Mouse (Mus musculus) MEL (cell line): ENCODE data around the gene Dclk1. TPM values are rescaled to one million over a fixed set of nuclear protein-coding genes. Genes with fewer than 3 reads are reported as not detected.

ENCODE experiments used
- DNase-seq: peaks from one replicate; pipeline ENCODE4 v3.0.0; 2011; ENCODE audit warnings: low read depth, low spot score
- H3K27ac ChIP-seq: 2 replicates; pipeline ENCODE4 v1.5.1; 2012; ENCODE audit warnings: low read depth, mild to moderate bottlenecking, control low read depth, low read length, moderate library complexity; ENCODE audit not compliant: control insufficient read depth
- H3K27me3 ChIP-seq, 2 experiments: fragments of 150-350 bp in 1 of 2; sonication (generic) in 1 of 2; 2 replicates each; pipeline ENCODE4 v1.6.1; 2012; ENCODE audit warnings: low read length in 2 of 2, mild to moderate bottlenecking in 2 of 2, improper control_type of control experiment in 1 of 2, moderate library complexity in 1 of 2; ENCODE audit not compliant: insufficient read depth in 2 of 2, control insufficient read depth in 1 of 2
- H3K36me3 ChIP-seq, 2 experiments: 2 replicates each; pipeline ENCODE4 v1.6.1; 2012 to 2014; ENCODE audit warnings: low read length in 2 of 2, improper control_type of control experiment in 1 of 2, inconsistent platforms in 1 of 2, mild to moderate bottlenecking in 1 of 2; ENCODE audit not compliant: insufficient read depth in 2 of 2, control insufficient read depth in 1 of 2
- H3K4me1 ChIP-seq, 2 experiments: fragments of 150-350 bp in 1 of 2; sonication (generic) in 1 of 2; 2 replicates each; pipeline ENCODE4 v1.6.1; 2012; ENCODE audit warnings: low read length in 2 of 2, improper control_type of control experiment in 1 of 2, mild to moderate bottlenecking in 1 of 2; ENCODE audit not compliant: insufficient read depth in 2 of 2, control insufficient read depth in 1 of 2
- H3K4me3 ChIP-seq, 2 experiments: fragments of 150-350 bp in 1 of 2; sonication (generic) in 1 of 2; 2 replicates each; pipeline ENCODE4 v1.5.1; 2012; ENCODE audit warnings: low read depth in 2 of 2, low read length in 2 of 2, mild to moderate bottlenecking in 2 of 2, moderate library complexity in 2 of 2, control low read depth in 1 of 2, improper control_type of control experiment in 1 of 2; ENCODE audit not compliant: control insufficient read depth in 1 of 2, insufficient read depth in 1 of 2
- H3K79me2 ChIP-seq: 2 replicates; pipeline ENCODE4 v1.6.1; 2012; ENCODE audit warnings: mild to moderate bottlenecking, low read length, moderate library complexity; ENCODE audit not compliant: control insufficient read depth, poor library complexity, insufficient read depth
- H3K9ac ChIP-seq: 2 replicates; pipeline ENCODE4 v1.6.1; 2012; ENCODE audit warnings: low read depth, mild to moderate bottlenecking, control low read depth, low read length, moderate library complexity; ENCODE audit not compliant: control insufficient read depth, poor library complexity, severe bottlenecking
- H3K9me3 ChIP-seq: fragments of 150-350 bp; sonication (generic); replicated peaks from 2 replicates; pipeline ENCODE4 v1.6.1; 2012; ENCODE audit warnings: mild to moderate bottlenecking, low read length, improper control_type of control experiment, moderate library complexity; ENCODE audit not compliant: insufficient read depth
- BHLHE40 ChIP-seq: IDR thresholded peaks from 2 replicates; pipeline ENCODE4 v1.6.1; 2012; ENCODE audit warnings: low read depth, mild to moderate bottlenecking, inconsistent platforms, low read length, improper control_type of control experiment, borderline replicate concordance
- CHD1 ChIP-seq: IDR thresholded peaks from 2 replicates; pipeline ENCODE4 v1.6.1; 2012; ENCODE audit warnings: low read depth, mild to moderate bottlenecking, inconsistent platforms, low read length, improper control_type of control experiment
- E2F4 ChIP-seq: IDR thresholded peaks from 2 replicates; pipeline ENCODE4 v1.6.1; 2011; ENCODE audit warnings: low read depth, low read length, improper control_type of control experiment, borderline replicate concordance
- ELF1 ChIP-seq: IDR thresholded peaks from 2 replicates; pipeline ENCODE4 v1.6.1; 2014; ENCODE audit warnings: low read depth, mild to moderate bottlenecking, inconsistent platforms, low read length, improper control_type of control experiment, moderate library complexity
- EP300 ChIP-seq, 2 experiments: IDR thresholded peaks; 2 replicates each; pipeline ENCODE4 v1.6.1; 2011; ENCODE audit warnings: improper control_type of control experiment in 2 of 2, low read length in 2 of 2, low read depth in 1 of 2, mild to moderate bottlenecking in 1 of 2
- ETS1 ChIP-seq: IDR thresholded peaks from 2 replicates; pipeline ENCODE4 v1.6.1; 2012; ENCODE audit warnings: low read depth, mild to moderate bottlenecking, inconsistent platforms, low read length, improper control_type of control experiment, moderate library complexity
- GABPA ChIP-seq: IDR thresholded peaks from 2 replicates; pipeline ENCODE4 v1.6.1; 2012; ENCODE audit warnings: low read depth, mild to moderate bottlenecking, inconsistent platforms, low read length, improper control_type of control experiment, moderate library complexity
- GATA1 ChIP-seq: IDR thresholded peaks from 2 replicates; pipeline ENCODE4 v1.6.1; 2011; ENCODE audit warnings: low read depth, low read length, improper control_type of control experiment
- HCFC1 ChIP-seq: IDR thresholded peaks from 2 replicates; pipeline ENCODE4 v1.6.1; 2012; ENCODE audit warnings: low read depth, mild to moderate bottlenecking, inconsistent platforms, low read length, improper control_type of control experiment, moderate library complexity
- KAT2A ChIP-seq: conservative IDR thresholded peaks from 2 replicates; pipeline ENCODE4 v1.6.1; 2012; ENCODE audit warnings: low read depth, low read length, improper control_type of control experiment, inconsistent platforms
- MAFK ChIP-seq: IDR thresholded peaks from 2 replicates; pipeline ENCODE4 v1.6.1; 2011; ENCODE audit warnings: low read depth, mild to moderate bottlenecking, low read length, improper control_type of control experiment, borderline replicate concordance
- MAX ChIP-seq: IDR thresholded peaks from 2 replicates; pipeline ENCODE4 v1.6.1; 2011; ENCODE audit warnings: low read length, improper control_type of control experiment
- MAZ ChIP-seq: IDR thresholded peaks from 2 replicates; pipeline ENCODE4 v1.6.1; 2012; ENCODE audit warnings: low read depth, mild to moderate bottlenecking, inconsistent platforms, low read length, improper control_type of control experiment
- MEF2A ChIP-seq: IDR thresholded peaks from 2 replicates; pipeline ENCODE4 v1.6.1; 2014; ENCODE audit warnings: low read depth, mild to moderate bottlenecking, inconsistent platforms, low read length, improper control_type of control experiment; ENCODE audit not compliant: poor library complexity, insufficient replicate concordance, severe bottlenecking; ENCODE audit errors: extremely low read depth
- NELFE ChIP-seq: IDR thresholded peaks from 2 replicates; pipeline ENCODE4 v1.6.1; 2011; ENCODE audit warnings: low read depth, low read length, improper control_type of control experiment
- NRF1 ChIP-seq: IDR thresholded peaks from 2 replicates; pipeline ENCODE4 v1.6.1; 2014; ENCODE audit warnings: low read depth, mild to moderate bottlenecking, inconsistent platforms, low read length, improper control_type of control experiment, moderate library complexity; ENCODE audit not compliant: poor library complexity, insufficient read depth, severe bottlenecking
- POLR2A ChIP-seq, 2 experiments: IDR thresholded peaks; 2 replicates each; pipeline ENCODE4 v1.6.1; 2011 to 2012; ENCODE audit warnings: low read length in 2 of 2, mild to moderate bottlenecking in 2 of 2, control low read depth in 1 of 2, improper control_type of control experiment in 1 of 2, low read depth in 1 of 2, moderate library complexity in 1 of 2; ENCODE audit not compliant: control insufficient read depth in 1 of 2, insufficient read depth in 1 of 2, poor library complexity in 1 of 2
- POLR2AphosphoS2 ChIP-seq: IDR thresholded peaks from 2 replicates; pipeline ENCODE4 v1.6.1; 2011; ENCODE audit warnings: low read length, improper control_type of control experiment
- POLR2AphosphoS5 ChIP-seq: IDR thresholded peaks from 2 replicates; pipeline ENCODE4 v1.6.1; 2012; ENCODE audit warnings: low read depth, borderline replicate concordance, mild to moderate bottlenecking, inconsistent platforms, low read length, moderate library complexity, mixed read lengths
- RAD21 ChIP-seq: IDR thresholded peaks from 2 replicates; pipeline ENCODE4 v1.6.1; 2011; ENCODE audit warnings: mild to moderate bottlenecking, low read depth, low read length, improper control_type of control experiment
- SIN3A ChIP-seq: IDR thresholded peaks from 2 replicates; pipeline ENCODE4 v1.6.1; 2012; ENCODE audit warnings: low read length, improper control_type of control experiment, inconsistent platforms
- SMC3 ChIP-seq: IDR thresholded peaks from 2 replicates; pipeline ENCODE4 v1.6.1; 2011; ENCODE audit warnings: low read depth, low read length, improper control_type of control experiment
- TAL1 ChIP-seq: IDR thresholded peaks from 2 replicates; pipeline ENCODE4 v1.6.1; 2012; ENCODE audit warnings: mild to moderate bottlenecking, inconsistent platforms, low read length, moderate library complexity, mixed read lengths
- UBTF ChIP-seq: IDR thresholded peaks from 2 replicates; pipeline ENCODE4 v1.6.1; 2012; ENCODE audit warnings: low read depth, mild to moderate bottlenecking, inconsistent platforms, low read length, improper control_type of control experiment, moderate library complexity, borderline replicate concordance; ENCODE audit not compliant: insufficient read depth
- ZC3H11A ChIP-seq: IDR thresholded peaks from 2 replicates; pipeline ENCODE4 v1.6.1; 2012; ENCODE audit warnings: low read depth, mild to moderate bottlenecking, inconsistent platforms, low read length, improper control_type of control experiment
- ZMIZ1 ChIP-seq: IDR thresholded peaks from 2 replicates; pipeline ENCODE4 v1.6.1; 2012; ENCODE audit warnings: low read depth, mild to moderate bottlenecking, inconsistent platforms, low read length, improper control_type of control experiment, moderate library complexity
- polyA plus RNA-seq, 2 experiments: library from polyadenylated mRNA; stranded (reverse) in 1 of 2; unstranded in 1 of 2; fragments of >175 nt in 1 of 2; fragments of >200 nt in 1 of 2; gene quantifications; 2 replicates each; pipeline versions ENCODE4 v1.2.1 to v1.2.4; 2012; ENCODE audit warnings: low replicate concordance in 2 of 2, low read depth in 1 of 2; ENCODE audit not compliant: insufficient read length in 2 of 2, insufficient read depth in 1 of 2, missing spikeins in 1 of 2
- total RNA-seq: library from RNA; depleted of rRNA; stranded (reverse); fragments of 300-350 nt; gene quantifications from 2 replicates; pipeline ENCODE4 v1.2.3, GENCODE M21; 2012

Dclk1 gene
- total and polyA plus RNA-seq, 3 experiments = not detected

DNA sequence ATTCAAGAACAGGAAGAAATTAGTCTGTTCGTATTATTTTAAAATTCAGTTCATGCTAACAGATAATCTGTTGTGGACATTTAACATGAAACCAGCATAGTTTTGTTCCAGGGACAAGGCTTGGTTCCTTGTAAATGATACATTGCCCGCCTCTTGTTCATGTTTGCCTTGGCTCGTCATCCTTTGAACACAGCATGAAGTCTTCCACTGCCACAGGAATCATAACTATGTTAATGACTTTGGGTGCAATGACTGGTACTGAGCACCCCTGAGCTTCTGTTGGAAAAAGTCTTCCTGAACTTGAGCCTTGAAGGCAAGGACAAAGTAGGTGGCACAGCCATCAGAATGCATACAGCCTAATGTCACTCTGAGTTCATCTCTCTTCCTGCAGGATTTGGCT lies 5.9 kb downstream of the Dclk1 start:
- no peak overlapping the region for H3K4me3 ChIP-seq
- no peak overlapping the region for H3K27ac ChIP-seq
- H3K36me3 ChIP-seq = no peaks in the 10 kb centered on the region
- no peak for TF ChIP-seq MEF2A
- TF ChIP-seq POLR2A (IDR thresholded peaks at IDR 0.05; ENCODE audit: control insufficient read depth in 1 of 2, insufficient read depth in 1 of 2, low read depth in 1 of 2, low read length in 2 of 2, poor library complexity in 1 of 2) = no peak
- TF ChIP-seq MAZ = no peak
- no peak for TF ChIP-seq GATA1
- no peak for TF ChIP-seq SIN3A
- no peak for TF ChIP-seq EP300 (IDR thresholded peaks at IDR 0.05; ENCODE audit: low read depth in 1 of 2, low read length in 2 of 2)
- no peak for TF ChIP-seq ZC3H11A
- TF ChIP-seq GABPA = no peak
- no peak for TF ChIP-seq NELFE
- no peak for TF ChIP-seq POLR2AphosphoS5
- no peak for TF ChIP-seq MAFK
- TF ChIP-seq BHLHE40 = no peak
- TF ChIP-seq MAX = no peak
- no peak for TF ChIP-seq CHD1
- TF ChIP-seq ZMIZ1 = no peak
- TF ChIP-seq POLR2AphosphoS2 = no peak
- no peak for TF ChIP-seq SMC3
- TF ChIP-seq, all 39 proteins: peak for 0
- DNase-seq = no peak
- Histone ChIP-seq H3K9ac (no peak overlapping the region), H3K79me2 (no peaks in the 10 kb centered on the region), H3K9me3 (no peaks in the 10 kb centered on the region), H3K4me1 (no peaks in the 10 kb centered on the region), H3K27me3 (no peaks in the 10 kb centered on the region)

DNA sequence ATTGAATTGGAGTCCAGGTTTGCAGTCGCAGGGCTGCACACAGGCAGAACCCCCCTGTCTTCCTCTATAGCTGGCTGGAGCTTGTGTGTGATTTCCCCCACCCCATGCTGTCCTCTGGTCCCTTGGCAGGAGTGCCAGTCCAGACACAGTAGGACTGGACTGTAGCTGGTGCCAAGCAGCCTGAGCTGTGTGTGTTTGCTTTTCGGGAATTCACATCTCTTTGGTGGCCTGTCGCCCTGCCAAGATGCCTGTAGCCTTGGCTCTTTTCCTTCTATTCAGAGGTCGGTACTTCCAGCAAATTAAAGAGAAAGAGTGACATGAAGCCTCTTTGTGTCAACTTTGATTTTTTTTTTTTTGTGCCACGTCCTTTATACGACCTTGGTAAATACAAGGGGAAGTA lies 6.3 kb downstream of the Dclk1 start:
- Histone ChIP-seq H3K27me3 (no peaks in the 10 kb centered on the region), H3K4me3 (no peak overlapping the region), H3K9ac (no peak overlapping the region), H3K4me1 (no peaks in the 10 kb centered on the region), H3K27ac (no peak overlapping the region), H3K36me3 (no peaks in the 10 kb centered on the region), H3K79me2 (no peaks in the 10 kb centered on the region), H3K9me3 (no peaks in the 10 kb centered on the region)
- no peak for DNase-seq
- TF ChIP-seq GATA1 (no peak), E2F4 (no peak), POLR2A (IDR thresholded peaks at IDR 0.05; ENCODE audit: control insufficient read depth in 1 of 2, insufficient read depth in 1 of 2, low read depth in 1 of 2, low read length in 2 of 2, poor library complexity in 1 of 2) (no peak), ELF1 (no peak), RAD21 (no peak), HCFC1 (no peak), NRF1 (no peak), TAL1 (no peak), EP300 (IDR thresholded peaks at IDR 0.05; ENCODE audit: low read depth in 1 of 2, low read length in 2 of 2) (no peak), UBTF (no peak), SIN3A (no peak), ETS1 (no peak), KAT2A (no peak)
